Mouse (Mus musculus): ENCODE measurements around the gene Nr2f1. TPM values are rescaled to one million over a fixed set of nuclear protein-coding genes. Genes with fewer than 3 reads are reported as not detected.

Nr2f1 gene
- polyA plus RNA-seq, 1 experiment from 2014 or later: 67.5 TPM

Other genes with a start within 250 kb of the Nr2f1 start
- 0.62 and 0.86 TPM in 2 replicates for gene Pou5f2, start 174.9 kb downstream of the Nr2f1 start, polyA plus RNA-seq (2014; fragmentation: Nextera tagmentation; extraction: Ambion mirVana)